ENCODE assay signal across 13 mouse cellular contexts in the genomic region with DNA sequence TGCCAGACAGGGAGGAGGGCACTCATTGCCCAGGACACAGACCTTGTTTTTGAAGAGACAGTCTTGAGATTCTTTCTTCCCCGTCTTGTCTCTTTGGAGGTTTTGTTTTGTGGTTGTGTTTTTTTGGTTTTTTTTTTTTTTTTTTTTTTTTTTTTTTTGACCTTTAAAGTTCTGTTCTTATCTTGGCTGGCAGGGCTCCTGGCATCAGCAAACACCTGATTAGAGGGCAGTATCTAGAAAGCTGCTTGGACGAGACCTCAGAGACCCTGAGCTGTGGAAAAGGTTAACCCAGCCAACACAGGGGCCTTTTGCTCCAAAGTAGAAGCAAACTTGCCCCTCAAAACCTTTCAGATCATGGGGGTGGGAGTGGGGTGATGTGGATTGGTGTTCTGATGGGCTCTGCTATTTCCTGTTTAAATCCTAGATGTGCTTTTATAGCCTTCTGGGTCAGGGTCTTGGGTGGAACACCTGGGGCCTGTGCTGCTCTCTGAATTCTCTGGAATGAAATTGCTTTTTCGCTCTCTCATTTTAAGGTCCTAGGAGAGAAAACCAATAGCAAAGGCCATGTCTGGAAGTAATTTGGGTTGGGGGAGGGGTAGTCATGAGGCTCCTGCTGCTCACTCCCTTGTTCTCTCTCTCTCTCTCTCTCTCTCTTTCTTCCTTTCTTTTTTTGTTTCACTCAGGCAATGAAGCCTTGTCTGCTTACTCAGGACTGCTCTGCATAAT. TPM values are rescaled to one million over a fixed set of nuclear protein-coding genes. Genes with fewer than 3 reads are reported as not detected.
DNase-seq lines count a peak whose midpoint lies in the region; ATAC-seq lines count a peak whose summit lies in the region.
"Had no signal": no experiment of that assay in that cellular context is flagged by ENCODE, and none has a peak within 500 bp of the region (broad histone marks: within the 10 kb centered on the region; RNA-seq: fewer than 3 reads in every experiment).

No protein-coding gene starts in this region.

- H3K27ac ChIP-seq in forebrain, embryonic 11.5 days (ENCODE audit: low read depth, low read length), result peak overlapping the region; percentile 46; the same call in 1 of the 2 replicates
- no peak overlapping the region for H3K27ac ChIP-seq in forebrain, embryonic 15.5 days (replicated peaks)
- no peak overlapping the region for H3K27ac ChIP-seq in neural tube, embryonic 15.5 days (replicated peaks)
- H3K27ac ChIP-seq in limb, embryonic 10.5 days, result peak overlapping the region; percentile 96
- H3K27ac ChIP-seq in neural tube, embryonic 11.5 days (ENCODE audit: low read depth, low read length), result peak overlapping the region; percentile 36; the same call in 1 of the 2 replicates
- H3K27ac ChIP-seq: stomach, embryonic 15.5 days had no signal

- 65% methylated on average over 3 of the region's 3 CpGs for WGBS in forebrain, embryonic 11.5 days
- 69% methylated on average over 3 of the region's 3 CpGs for WGBS in forebrain, embryonic 15.5 days
- WGBS in neural tube, embryonic 15.5 days, result 63% methylated on average over 3 of the region's 3 CpGs
- WGBS in limb, embryonic 10.5 days, result 31% methylated on average over 3 of the region's 3 CpGs
- WGBS in neural tube, embryonic 11.5 days, result 36% methylated on average over 3 of the region's 3 CpGs

- H3K27me3 ChIP-seq in forebrain, embryonic 11.5 days (ENCODE audit: control insufficient read depth, insufficient read depth, low read length), result no peaks in the 10 kb centered on the region
- no peaks in the 10 kb centered on the region for H3K27me3 ChIP-seq in forebrain, embryonic 15.5 days
- H3K27me3 ChIP-seq in neural tube, embryonic 15.5 days (replicated peaks), result no peaks in the 10 kb centered on the region; the same call in 1 of the 2 replicates
- H3K27me3 ChIP-seq in limb, embryonic 10.5 days (ENCODE audit: low read depth, poor library complexity, severe bottlenecking), result no peaks in the 10 kb centered on the region
- H3K27me3 ChIP-seq in neural tube, embryonic 11.5 days (ENCODE audit: control insufficient read depth, insufficient read depth, low read length), result no peaks in the 10 kb centered on the region
- H3K27me3 ChIP-seq: stomach, embryonic 15.5 days had no signal

- no peaks in the 10 kb centered on the region for H3K9me3 ChIP-seq in forebrain, embryonic 11.5 days (ENCODE audit: control insufficient read depth, low read length)
- H3K9me3 ChIP-seq in forebrain, embryonic 15.5 days, result no peaks in the 10 kb centered on the region
- H3K9me3 ChIP-seq in neural tube, embryonic 15.5 days (replicated peaks), result no peaks in the 10 kb centered on the region
- no peaks in the 10 kb centered on the region for H3K9me3 ChIP-seq in limb, embryonic 10.5 days (replicated peaks)
- H3K9me3 ChIP-seq in neural tube, embryonic 11.5 days (ENCODE audit: control insufficient read depth, low read length), result no peaks in the 10 kb centered on the region
- H3K9me3 ChIP-seq: stomach, embryonic 15.5 days had no signal

- no peak for DNase-seq in forebrain, embryonic 11.5 days (ENCODE audit: low spot score)
- peak; percentile 60 for DNase-seq in neural tube, embryonic 10.5 days (ENCODE audit: extremely low spot score, low spot score)
- peak; percentile 81 for DNase-seq in limb, embryonic 10.5 days (ENCODE audit: low spot score)
- DNase-seq in neural tube, embryonic 11.5 days (ENCODE audit: low spot score), result peak; percentile 54
- no peak for DNase-seq in kidney, postnatal 4 days
- no peak for DNase-seq in adrenal gland, adult 8-10 months
- DNase-seq: cerebellum, postnatal 25 days; gastrocnemius, postnatal 14 days; heart, postnatal 4 days; kidney, postnatal 14 days had no signal

- no peak overlapping the region for H3K4me3 ChIP-seq in forebrain, embryonic 11.5 days (ENCODE audit: low read depth, low read length)
- no peak overlapping the region for H3K4me3 ChIP-seq in forebrain, embryonic 15.5 days
- H3K4me3 ChIP-seq in neural tube, embryonic 15.5 days (replicated peaks), result no peak overlapping the region
- H3K4me3 ChIP-seq in limb, embryonic 10.5 days, result peak overlapping the region; percentile 12; the same call in 1 of the 2 replicates
- H3K4me3 ChIP-seq in neural tube, embryonic 11.5 days (ENCODE audit: low read depth, low read length), result no peak overlapping the region
- H3K4me3 ChIP-seq: stomach, embryonic 15.5 days had no signal

- H3K4me1 ChIP-seq in forebrain, embryonic 11.5 days (replicated peaks; ENCODE audit: control insufficient read depth, insufficient read depth, low read length), result peaks cover 13% of the 10 kb centered on the region; the same call in 1 of the 2 replicates
- H3K4me1 ChIP-seq in forebrain, embryonic 15.5 days, result peaks cover 14% of the 10 kb centered on the region
- peaks cover 27% of the 10 kb centered on the region for H3K4me1 ChIP-seq in neural tube, embryonic 15.5 days
- peaks cover 59% of the 10 kb centered on the region for H3K4me1 ChIP-seq in limb, embryonic 10.5 days
- H3K4me1 ChIP-seq in neural tube, embryonic 11.5 days (ENCODE audit: control insufficient read depth, insufficient read depth, low read length), result peaks cover 7% of the 10 kb centered on the region

- no peak for ATAC-seq in forebrain, embryonic 11.5 days (replicated peaks; ENCODE audit: low FRiP score)
- ATAC-seq in forebrain, embryonic 15.5 days (replicated peaks), result no peak
- no peak for ATAC-seq in neural tube, embryonic 15.5 days (ENCODE audit: low FRiP score)
- ATAC-seq in neural tube, embryonic 11.5 days (ENCODE audit: insufficient read depth, low FRiP score, low TSS enrichment), result no peak

- no peak overlapping the region for H3K9ac ChIP-seq in forebrain, embryonic 11.5 days (ENCODE audit: low read length)
- H3K9ac ChIP-seq in forebrain, embryonic 15.5 days (replicated peaks), result no peak overlapping the region
- H3K9ac ChIP-seq in neural tube, embryonic 15.5 days (replicated peaks), result no peak overlapping the region
- H3K9ac ChIP-seq in neural tube, embryonic 11.5 days (ENCODE audit: low read length), result no peak overlapping the region
- H3K9ac ChIP-seq: stomach, embryonic 15.5 days had no signal

- H3K36me3 ChIP-seq in forebrain, embryonic 11.5 days (ENCODE audit: control insufficient read depth, insufficient read depth, low read length), result no peaks in the 10 kb centered on the region
- no peaks in the 10 kb centered on the region for H3K36me3 ChIP-seq in forebrain, embryonic 15.5 days
- no peaks in the 10 kb centered on the region for H3K36me3 ChIP-seq in neural tube, embryonic 15.5 days
- H3K36me3 ChIP-seq in limb, embryonic 10.5 days, result 0 out of 2 replicates have a peak, but pooled peaks cover 2% of the 10 kb centered on the region
- no peaks in the 10 kb centered on the region for H3K36me3 ChIP-seq in neural tube, embryonic 11.5 days (ENCODE audit: control insufficient read depth, insufficient read depth, low read length)
- H3K36me3 ChIP-seq: stomach, embryonic 15.5 days had no signal

- no peak overlapping the region for H3K4me2 ChIP-seq in forebrain, embryonic 11.5 days (ENCODE audit: low read depth, low read length, severe bottlenecking)
- no peak overlapping the region for H3K4me2 ChIP-seq in forebrain, embryonic 15.5 days (replicated peaks)
- no peak overlapping the region for H3K4me2 ChIP-seq in neural tube, embryonic 15.5 days
- H3K4me2 ChIP-seq in neural tube, embryonic 11.5 days (ENCODE audit: low read depth), result no peak overlapping the region
- H3K4me2 ChIP-seq: stomach, embryonic 15.5 days had no signal

RNA-seq across cellular contexts. Expression of gene Adpgk, which starts 2.5 kb away (rescaled TPM):
- 39.2 and 40.4 TPM in 2 replicates for polyA plus RNA-seq in forebrain, embryonic 11.5 days (2014; fragmentation: Nextera tagmentation; extraction: Ambion mirVana)
- 19.1 and 22.7 TPM in 2 replicates for polyA plus RNA-seq in forebrain, embryonic 15.5 days (2015; fragmentation: Nextera tagmentation; extraction: Ambion mirVana)
- 24.1 and 26.5 TPM in 2 replicates for polyA plus RNA-seq in neural tube, embryonic 15.5 days (2015; fragmentation: Nextera tagmentation; extraction: Ambion mirVana)
- polyA plus RNA-seq in limb, embryonic 10.5 days (2016; fragmentation: Nextera tagmentation; extraction: Ambion mirVana), result 45.8 and 46.9 TPM in 2 replicates
- polyA plus RNA-seq in neural tube, embryonic 11.5 days (2014; fragmentation: Nextera tagmentation; extraction: Ambion mirVana), result 48.6 and 50.0 TPM in 2 replicates
- 10 to 100 TPM; 30.6 to 33.5 (median 31.2) TPM for total RNA-seq in adrenal gland, adult 8-10 months (2022)

Comparison
In these comparisons a context has a peak if more than half of its experiments do, and no peak if none do; other contexts are left out.
1. H3K27ac ChIP-seq: peak in forebrain, embryonic 11.5 days (single experiment), limb, embryonic 10.5 days (single experiment) and neural tube, embryonic 11.5 days (single experiment); none in forebrain, embryonic 15.5 days (single experiment) and neural tube, embryonic 15.5 days (single experiment).
2. DNase-seq: peak in neural tube, embryonic 10.5 days (single experiment), limb, embryonic 10.5 days (single experiment) and neural tube, embryonic 11.5 days (single experiment); none in forebrain, embryonic 11.5 days (single experiment), kidney, postnatal 4 days (0 of 2) and adrenal gland, adult 8-10 months (single experiment).